In the genomic region with DNA sequence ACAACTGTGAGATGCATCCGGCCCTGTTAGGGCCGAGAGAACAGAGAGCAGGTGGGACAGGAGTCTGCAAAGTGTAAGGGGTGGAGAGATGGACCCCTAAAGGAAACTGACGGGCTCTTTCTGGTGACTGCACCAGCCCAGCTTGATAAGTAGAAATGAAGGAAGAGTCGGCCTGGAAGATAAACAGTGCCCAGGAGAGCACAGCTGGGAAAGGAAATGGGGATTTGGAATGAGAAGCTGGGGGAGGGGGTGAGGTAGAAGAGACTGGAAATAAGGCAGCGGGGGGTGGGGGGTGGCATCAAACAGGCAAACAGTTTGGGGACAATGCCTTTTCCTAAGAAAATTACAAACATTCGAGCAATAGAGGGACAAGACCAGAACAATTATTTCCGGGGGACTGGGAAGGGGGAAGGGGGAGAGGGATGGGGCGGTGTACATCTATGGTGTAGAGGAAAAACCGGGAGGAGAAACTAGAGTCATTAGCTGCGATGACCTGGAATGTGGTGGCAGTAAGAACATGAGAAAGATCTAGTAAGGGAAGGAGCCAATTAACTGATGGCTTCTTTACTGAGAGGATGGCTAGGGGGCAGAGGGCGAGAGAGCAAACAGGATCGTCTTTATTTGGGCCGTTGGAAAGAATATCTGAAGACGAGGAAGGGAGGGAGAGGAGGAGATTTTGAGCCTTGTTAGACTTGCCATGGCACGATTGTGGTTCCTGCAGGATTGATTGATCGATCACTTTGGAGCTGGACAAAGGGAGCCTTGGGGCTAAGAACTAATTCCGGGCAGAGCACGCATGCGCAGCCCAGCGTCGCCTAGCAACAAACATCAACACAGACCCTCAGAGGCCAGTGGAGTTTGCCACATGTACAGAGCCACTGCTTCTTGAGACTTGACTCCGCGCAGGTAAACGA, we compare ENCODE assay signal across 9 mouse cellular contexts. TPM values are rescaled to one million over a fixed set of nuclear protein-coding genes. Genes with fewer than 3 reads are reported as not detected.
DNase-seq lines count a peak whose midpoint lies in the region; ATAC-seq and TF ChIP-seq lines count a peak whose summit lies in the region.
"Had no signal": no experiment of that assay in that cellular context is flagged by ENCODE, and none has a peak within 500 bp of the region (broad histone marks: within the 10 kb centered on the region; RNA-seq: fewer than 3 reads in every experiment).

A gene (plus strand): TSS at position 851 of the 914 bp plus-strand sequence.

- TF ChIP-seq CTCF in heart, postnatal 0 days (IDR thresholded peaks at IDR 0.05; ENCODE audit: low read depth), result no peak
- no peak for TF ChIP-seq CTCF in stomach, postnatal 0 days (IDR thresholded peaks at IDR 0.05; ENCODE audit: low read depth)

- ATAC-seq in embryonic facial prominence, embryonic 12.5 days (ENCODE audit: insufficient number of reproducible peaks, insufficient read depth, low FRiP score, low TSS enrichment), result peak; percentile 92
- peak; percentile 86 for ATAC-seq in heart, postnatal 0 days (ENCODE audit: insufficient read depth, low read depth)
- no peak for ATAC-seq in liver, embryonic 13.5 days (ENCODE audit: low read depth)
- peak; percentile 61 for ATAC-seq in stomach, postnatal 0 days (ENCODE audit: low FRiP score, low TSS enrichment)

- 13% methylated on average over 24 of the region's 24 CpGs for WGBS in embryonic facial prominence, embryonic 12.5 days
- 22% methylated on average over 24 of the region's 24 CpGs for WGBS in heart, postnatal 0 days
- WGBS in liver, embryonic 13.5 days (ENCODE audit: insufficient replicate concordance), result 25% methylated on average over 24 of the region's 24 CpGs
- WGBS in stomach, postnatal 0 days, result 16% methylated on average over 24 of the region's 24 CpGs

- H3K9ac ChIP-seq in embryonic facial prominence, embryonic 12.5 days, result peak within 1 kb of the TSS; percentile 27; the same call in 1 of the 2 replicates
- peak within 1 kb of the TSS; percentile 56; the same call in 1 of the 2 replicates for H3K9ac ChIP-seq in heart, postnatal 0 days (replicated peaks; ENCODE audit: low read depth, low read length)
- H3K9ac ChIP-seq in liver, embryonic 13.5 days, result no peak within 1 kb of the TSS
- H3K9ac ChIP-seq in stomach, postnatal 0 days (ENCODE audit: low read length), result no peak within 1 kb of the TSS

- no peaks in the 10 kb centered on the region for H3K9me3 ChIP-seq in embryonic facial prominence, embryonic 12.5 days
- no peaks in the 10 kb centered on the region for H3K9me3 ChIP-seq in heart, postnatal 0 days (replicated peaks; ENCODE audit: control insufficient read depth, low read length)
- H3K9me3 ChIP-seq in liver, embryonic 13.5 days (replicated peaks), result no peaks in the 10 kb centered on the region
- H3K9me3 ChIP-seq in stomach, postnatal 0 days (ENCODE audit: control insufficient read depth, low read length), result no peaks in the 10 kb centered on the region

- H3K4me2 ChIP-seq in embryonic facial prominence, embryonic 12.5 days (replicated peaks), result peak within 1 kb of the TSS; percentile 59
- peak within 1 kb of the TSS; percentile 67 for H3K4me2 ChIP-seq in heart, postnatal 0 days (ENCODE audit: low read depth, low read length)
- H3K4me2 ChIP-seq in liver, embryonic 13.5 days, result peak within 1 kb of the TSS; percentile 57
- peak within 1 kb of the TSS; percentile 46 for H3K4me2 ChIP-seq in stomach, postnatal 0 days (replicated peaks; ENCODE audit: low read depth)

- no peak within 1 kb of the TSS for H3K27ac ChIP-seq in embryonic facial prominence, embryonic 12.5 days
- no peak within 1 kb of the TSS for H3K27ac ChIP-seq in heart, postnatal 0 days (ENCODE audit: low read depth)
- no peak within 1 kb of the TSS for H3K27ac ChIP-seq in liver, embryonic 13.5 days
- no peak within 1 kb of the TSS for H3K27ac ChIP-seq in stomach, postnatal 0 days (replicated peaks)

- TF ChIP-seq EP300 in heart, postnatal 0 days (IDR thresholded peaks at IDR 0.05; ENCODE audit: low read depth), result no peak
- no peak for TF ChIP-seq EP300 in stomach, postnatal 0 days (optimal IDR thresholded peaks at IDR 0.05)

- H3K27me3 ChIP-seq in embryonic facial prominence, embryonic 12.5 days, result no peaks in the 10 kb centered on the region
- no peaks in the 10 kb centered on the region for H3K27me3 ChIP-seq in heart, postnatal 0 days (ENCODE audit: control insufficient read depth, insufficient read depth, low read length)
- no peaks in the 10 kb centered on the region for H3K27me3 ChIP-seq in liver, embryonic 13.5 days
- H3K27me3 ChIP-seq in stomach, postnatal 0 days (ENCODE audit: control insufficient read depth, insufficient read depth, low read length), result no peaks in the 10 kb centered on the region

- peak; percentile 88 for DNase-seq in heart, adult 11 months
- DNase-seq in heart, adult 8-10 months (ENCODE audit: low spot score), result no peak
- DNase-seq in heart, postnatal 0 days (ENCODE audit: low spot score), result peak; percentile 63
- DNase-seq in kidney, postnatal 36 days, result peak; percentile 15 to 53
- DNase-seq in liver, embryonic 13.5 days, result peak; percentile 36
- DNase-seq in naive thymus-derived CD4-positive, alpha-beta T cell, adult 2 months (ENCODE audit: low read depth), result peak; percentile 56
- DNase-seq in stomach, postnatal 0 days (ENCODE audit: low spot score), result peak; percentile 52

- 0 out of 2 replicates have a peak, but pooled peaks cover 3% of the 10 kb centered on the region for H3K4me1 ChIP-seq in embryonic facial prominence, embryonic 12.5 days
- H3K4me1 ChIP-seq in heart, postnatal 0 days (ENCODE audit: control insufficient read depth, insufficient read depth), result peaks cover 4% of the 10 kb centered on the region; the same call in 1 of the 2 replicates
- H3K4me1 ChIP-seq in liver, embryonic 13.5 days (replicated peaks), result peaks cover 7% of the 10 kb centered on the region
- 0 out of 2 replicates have a peak, but pooled peaks cover 3% of the 10 kb centered on the region for H3K4me1 ChIP-seq in stomach, postnatal 0 days (replicated peaks; ENCODE audit: control insufficient read depth, insufficient read depth)

- H3K4me3 ChIP-seq in embryonic facial prominence, embryonic 12.5 days, result peak within 1 kb of the TSS; percentile 39
- peak within 1 kb of the TSS; percentile 52 for H3K4me3 ChIP-seq in heart, postnatal 0 days (ENCODE audit: low read depth, low read length)
- peak within 1 kb of the TSS; percentile 48 for H3K4me3 ChIP-seq in liver, embryonic 13.5 days (replicated peaks)
- H3K4me3 ChIP-seq in stomach, postnatal 0 days (ENCODE audit: low read depth, low read length), result peak within 1 kb of the TSS; percentile 26
- H3K4me3 ChIP-seq: myocyte had no signal

- H3K36me3 ChIP-seq in embryonic facial prominence, embryonic 12.5 days, result no peaks in the 10 kb centered on the region
- H3K36me3 ChIP-seq in heart, postnatal 0 days (replicated peaks; ENCODE audit: control insufficient read depth, insufficient read depth, low read length), result no peaks in the 10 kb centered on the region
- H3K36me3 ChIP-seq in liver, embryonic 13.5 days, result no peaks in the 10 kb centered on the region
- H3K36me3 ChIP-seq in stomach, postnatal 0 days (ENCODE audit: control insufficient read depth, insufficient read depth, low read length), result no peaks in the 10 kb centered on the region

RNA-seq across cellular contexts. Expression of the gene that starts here (rescaled TPM):
- not detected for total RNA-seq in heart, adult 8-10 months (2022)
- polyA plus RNA-seq in embryonic facial prominence, embryonic 12.5 days (2016; fragmentation: Nextera tagmentation; extraction: Ambion mirVana), result 0.15 and 0.20 TPM in 2 replicates
- total RNA-seq in heart, postnatal 0 days (2014; rRNA removed; ENCODE audit: low replicate concordance), result not detected in 2 replicates
- 0.07 and 0.19 TPM in 2 replicates for polyA plus RNA-seq in heart, postnatal 0 days (2015; fragmentation: Nextera tagmentation; extraction: Ambion mirVana)
- polyA plus RNA-seq in liver, embryonic 13.5 days (2015; fragmentation: Nextera tagmentation; extraction: Ambion mirVana), result 0.03 and 0.06 TPM in 2 replicates
- 0.04 and 0.11 TPM in 2 replicates for polyA plus RNA-seq in stomach, postnatal 0 days (2015; fragmentation: Nextera tagmentation; extraction: Ambion mirVana)
- polyA plus RNA-seq: myocyte had no signal

Comparison
In these comparisons a context has a peak if more than half of its experiments do, and no peak if none do; other contexts are left out.
1. Peak in ATAC-seq, H3K4me3 ChIP-seq, H3K9ac ChIP-seq and H3K4me2 ChIP-seq in embryonic facial prominence, embryonic 12.5 days; RNA of the gene not detected or under 1 TPM.
2. Peak in DNase-seq, ATAC-seq, H3K4me3 ChIP-seq, H3K9ac ChIP-seq and H3K4me2 ChIP-seq in heart, postnatal 0 days; RNA of the gene not detected or under 1 TPM.
3. Peak in DNase-seq, H3K4me3 ChIP-seq and H3K4me2 ChIP-seq in liver, embryonic 13.5 days; RNA of the gene not detected or under 1 TPM.
4. Peak in DNase-seq, ATAC-seq, H3K4me3 ChIP-seq and H3K4me2 ChIP-seq in stomach, postnatal 0 days; RNA of the gene not detected or under 1 TPM.